Mouse (Mus musculus) liver, embryonic 14.5 days (tissue): Measurements from ENCODE around the gene Srpx. TPM values are rescaled to one million over a fixed set of nuclear protein-coding genes. Genes with fewer than 3 reads are reported as not detected.
A peak's percentile ranks its signal among the peaks of the same experiment; 100 is the strongest.

Source experiments
- ATAC-seq: fragments of 200-750 bp; cut with Nextera tagmentation; 2 replicates; pipeline ENCODE4 v1.8.0; 2017; ENCODE audit warnings: moderate number of reproducible peaks, mild to moderate bottlenecking, moderate library complexity; ENCODE audit not compliant: insufficient read depth
- DNase-seq, 3 experiments: peaks; one replicate each; pipeline ENCODE4 v3.0.0-alpha.2; 2012 to 2013; ENCODE audit warnings: low read depth in 3 of 3, low spot score in 3 of 3
- H3K27ac ChIP-seq: fragments of 300-500 bp; sonication (generic); 2 replicates; pipeline ENCODE4 v1.5.1; 2014; ENCODE audit warnings: moderate library complexity, mild to moderate bottlenecking, control low read depth, inconsistent platforms
- H3K27me3 ChIP-seq: fragments of 300-500 bp; sonication (generic); 2 replicates; pipeline ENCODE4 v1.6.1; 2014; ENCODE audit warnings: mild to moderate bottlenecking, low read length, moderate library complexity; ENCODE audit not compliant: control insufficient read depth, insufficient read depth
- H3K36me3 ChIP-seq: fragments of 300-500 bp; sonication (generic); replicated peaks from 2 replicates; pipeline ENCODE4 v1.6.1; 2014; ENCODE audit warnings: low read depth; ENCODE audit not compliant: control insufficient read depth, insufficient read depth
- H3K4me1 ChIP-seq, 2 experiments: fragments of 200-500 bp in 1 of 2; fragments of 300-500 bp in 1 of 2; sonication (generic) in 1 of 2; replicated peaks; 2 replicates each; pipeline ENCODE4 v1.6.1; 2012 to 2014; ENCODE audit warnings: antibody characterized with exemption in 1 of 2, inconsistent platforms in 1 of 2, low read length in 1 of 2; ENCODE audit not compliant: control insufficient read depth in 2 of 2, insufficient read depth in 2 of 2
- H3K4me2 ChIP-seq: fragments of 300-500 bp; sonication (generic); 2 replicates; pipeline ENCODE4 v1.6.1; 2014; ENCODE audit warnings: low read depth, mild to moderate bottlenecking, control low read depth, moderate library complexity
- H3K4me3 ChIP-seq, 2 experiments: fragments of 200-500 bp in 1 of 2; fragments of 300-500 bp in 1 of 2; sonication (generic) in 1 of 2; 2 replicates each; pipeline ENCODE4 v1.5.1; 2012 to 2014; ENCODE audit warnings: low read depth in 2 of 2, low read length in 2 of 2, mild to moderate bottlenecking in 2 of 2, control low read depth in 1 of 2, inconsistent platforms in 1 of 2, moderate library complexity in 1 of 2; ENCODE audit not compliant: insufficient read depth in 1 of 2
- H3K9ac ChIP-seq: fragments of 300-500 bp; sonication (generic); replicated peaks from 2 replicates; pipeline ENCODE4 v1.6.1; 2014; ENCODE audit warnings: mild to moderate bottlenecking, control low read depth, moderate library complexity
- H3K9me3 ChIP-seq: fragments of 300-500 bp; sonication (generic); 2 replicates; pipeline ENCODE4 v1.6.1; 2016; ENCODE audit warnings: low read length, mixed read lengths; ENCODE audit not compliant: control insufficient read depth
- CTCF ChIP-seq: IDR thresholded peaks from 2 replicates; pipeline ENCODE4 v1.5.1; 2016; ENCODE audit warnings: antibody characterized with exemption, low read depth, control low read depth
- EP300 ChIP-seq: IDR thresholded peaks from 2 replicates; pipeline ENCODE4 v1.6.1; 2016; ENCODE audit warnings: antibody characterized with exemption, low read depth
- WGBS: fragments of 180-500 bp; shearing (Covaris S2); extraction: QIAGEN DNeasy Blood & Tissue Kit; methylation state at CpG from one replicate; pipeline ENCODE4 v1.1.7; 2014; ENCODE audit not compliant: insufficient replicate concordance; 5-methylcytosine and 5-hydroxymethylcytosine counted together
- polyA plus RNA-seq, 2 experiments: library from polyadenylated mRNA; depleted of rRNA in 1 of 2; stranded (reverse) in 1 of 2; unstranded in 1 of 2; fragments of >200 nt; fragmentation: Nextera tagmentation in 1 of 2; extraction: Ambion mirVana in 1 of 2; gene quantifications; 2 replicates each; pipeline versions ENCODE4 v1.2.1 to v1.2.3; 2012 to 2014

The Srpx gene
- polyA plus RNA-seq, 2 experiments = 0.71 to 0.72 TPM

DNA sequence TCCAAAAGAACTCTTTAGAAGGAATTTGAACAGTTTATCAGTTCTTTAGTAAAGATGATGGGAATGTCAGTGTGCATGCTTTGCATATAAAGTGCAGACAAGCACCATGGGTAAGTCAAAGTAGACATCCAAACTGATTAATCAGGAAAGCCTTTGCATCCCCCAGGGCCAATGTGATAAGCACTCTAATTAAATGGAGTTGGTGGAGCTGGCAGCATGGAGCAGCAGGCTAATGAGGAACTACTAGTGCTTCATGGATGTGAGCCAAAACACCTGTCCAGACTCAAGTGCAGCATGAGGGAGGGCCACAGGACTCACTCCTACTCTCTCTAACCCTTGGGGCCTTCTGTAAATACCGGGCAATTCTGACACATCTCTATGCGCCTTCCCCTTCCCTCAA is 46.0 kb downstream of the Srpx start:
- H3K27ac ChIP-seq = no peak overlapping the region
- H3K4me1 ChIP-seq = no peaks in the 10 kb centered on the region
- WGBS = 42% methylated on average over 2 of the region's 2 CpGs
- DNase-seq (no peak), ATAC-seq (no peak)
- H3K4me3 ChIP-seq = no peak overlapping the region
- H3K36me3 ChIP-seq = no peaks in the 10 kb centered on the region
- no peaks in the 10 kb centered on the region for H3K27me3 ChIP-seq
- H3K9me3 ChIP-seq = no peaks in the 10 kb centered on the region
- no peak overlapping the region for H3K4me2 ChIP-seq
- no peak for TF ChIP-seq CTCF
- no peak for TF ChIP-seq EP300
- H3K9ac ChIP-seq = no peak overlapping the region

GRCm38 (mm10) chrX:10070689-10071088 is 46.8 kb downstream of the Srpx start:
- WGBS = 21% methylated on average over 6 of the region's 6 CpGs
- no peak overlapping the region for H3K27ac ChIP-seq
- TF ChIP-seq CTCF (peak; percentile 30; the same call in 1 of the 2 replicates), EP300 (no peak)
- no peak overlapping the region for H3K9ac ChIP-seq
- no peak overlapping the region for H3K4me2 ChIP-seq
- ATAC-seq (no peak), DNase-seq (no peak)
- H3K4me1 ChIP-seq = no peaks in the 10 kb centered on the region
- no peaks in the 10 kb centered on the region for H3K36me3 ChIP-seq
- no peaks in the 10 kb centered on the region for H3K27me3 ChIP-seq
- H3K4me3 ChIP-seq = no peak overlapping the region
- no peaks in the 10 kb centered on the region for H3K9me3 ChIP-seq

GRCm38 (mm10) chrX:10069405-10069804 is 48.1 kb downstream of the Srpx start:
- no peak for ATAC-seq
- 36% methylated on average over 4 of the region's 4 CpGs for WGBS

DNA sequence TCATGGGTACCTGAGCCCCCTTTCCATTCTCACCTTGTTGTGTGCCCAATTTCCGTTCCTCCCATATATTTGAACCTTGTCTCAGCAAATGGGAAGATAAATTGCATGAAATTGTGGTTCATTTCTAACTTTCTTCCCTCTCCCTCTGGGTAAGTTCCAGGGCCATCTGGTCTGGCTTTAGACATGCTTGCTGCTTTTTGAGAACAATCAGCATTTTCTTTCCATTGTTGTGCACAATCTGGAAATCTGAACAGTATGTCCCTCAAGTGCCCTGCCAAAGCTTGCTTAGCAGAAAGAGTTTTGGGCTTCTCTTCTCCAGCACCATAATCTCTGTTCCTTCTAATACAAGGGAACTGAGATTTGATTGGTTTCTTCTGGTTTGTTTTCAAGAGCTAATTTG is 53.7 kb downstream of the Srpx start:
- no peaks in the 10 kb centered on the region for H3K9me3 ChIP-seq
- no peak for TF ChIP-seq EP300
- no peak for TF ChIP-seq CTCF
- no peak overlapping the region for H3K4me3 ChIP-seq
- no peak overlapping the region for H3K4me2 ChIP-seq
- H3K36me3 ChIP-seq = no peaks in the 10 kb centered on the region
- ATAC-seq (no peak), DNase-seq (no peak)
- no peak overlapping the region for H3K27ac ChIP-seq
- no peaks in the 10 kb centered on the region for H3K27me3 ChIP-seq
- WGBS = 47% methylated on average over 1 of the region's 1 CpGs
- no peaks in the 10 kb centered on the region for H3K4me1 ChIP-seq
- no peak overlapping the region for H3K9ac ChIP-seq

More at GRCm38 (mm10) chrX:10069405-10069804, 48.1 kb downstream of the Srpx start:
- Histone ChIP-seq H3K4me3 (no peak overlapping the region), H3K4me2 (no peak overlapping the region), H3K9ac (no peak overlapping the region), H3K4me1 (no peaks in the 10 kb centered on the region), H3K27me3 (no peaks in the 10 kb centered on the region), H3K36me3 (no peaks in the 10 kb centered on the region), H3K9me3 (no peaks in the 10 kb centered on the region), H3K27ac (no peak overlapping the region)
- TF ChIP-seq EP300 = no peak
- no peak for TF ChIP-seq CTCF
- DNase-seq = no peak

DNA sequence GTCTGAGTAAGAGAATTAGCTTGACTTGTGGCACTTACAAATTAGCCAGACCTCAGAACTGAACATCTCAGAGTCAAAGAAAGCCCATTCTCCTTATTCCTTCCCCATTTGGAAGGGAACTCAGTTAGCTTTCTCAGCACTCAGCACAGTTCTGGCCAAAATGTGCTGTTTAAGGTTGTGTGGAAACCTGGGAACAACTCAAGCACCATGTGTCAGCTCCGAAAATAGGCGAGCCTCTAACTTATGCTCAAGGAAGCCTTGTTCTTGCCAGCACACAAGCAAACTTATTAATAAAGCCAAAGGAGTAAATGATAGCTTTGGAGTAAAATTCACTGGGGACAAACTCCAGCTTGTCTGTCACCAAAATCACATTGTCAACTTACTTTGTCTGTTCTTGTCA is 54.1 kb downstream of the Srpx start:
- no peak for ATAC-seq
- Histone ChIP-seq H3K4me2 (no peak overlapping the region), H3K27ac (no peak overlapping the region), H3K27me3 (no peaks in the 10 kb centered on the region), H3K36me3 (no peaks in the 10 kb centered on the region), H3K4me3 (no peak overlapping the region), H3K4me1 (no peaks in the 10 kb centered on the region), H3K9me3 (no peaks in the 10 kb centered on the region), H3K9ac (no peak overlapping the region)
- DNase-seq = no peak
- 62% methylated on average over 2 of the region's 2 CpGs for WGBS
- TF ChIP-seq EP300 = no peak
- no peak for TF ChIP-seq CTCF
